Mouse (Mus musculus): ENCODE measurements around the gene Pa2g4. TPM values are rescaled to one million over a fixed set of nuclear protein-coding genes. Genes with fewer than 3 reads are reported as not detected.
A peak's percentile ranks its signal among the peaks of the same experiment; 100 is the strongest.

Gene Pa2g4
- polyA plus RNA-seq, 1 experiment from 2014 or later, result 187 TPM

DNA sequence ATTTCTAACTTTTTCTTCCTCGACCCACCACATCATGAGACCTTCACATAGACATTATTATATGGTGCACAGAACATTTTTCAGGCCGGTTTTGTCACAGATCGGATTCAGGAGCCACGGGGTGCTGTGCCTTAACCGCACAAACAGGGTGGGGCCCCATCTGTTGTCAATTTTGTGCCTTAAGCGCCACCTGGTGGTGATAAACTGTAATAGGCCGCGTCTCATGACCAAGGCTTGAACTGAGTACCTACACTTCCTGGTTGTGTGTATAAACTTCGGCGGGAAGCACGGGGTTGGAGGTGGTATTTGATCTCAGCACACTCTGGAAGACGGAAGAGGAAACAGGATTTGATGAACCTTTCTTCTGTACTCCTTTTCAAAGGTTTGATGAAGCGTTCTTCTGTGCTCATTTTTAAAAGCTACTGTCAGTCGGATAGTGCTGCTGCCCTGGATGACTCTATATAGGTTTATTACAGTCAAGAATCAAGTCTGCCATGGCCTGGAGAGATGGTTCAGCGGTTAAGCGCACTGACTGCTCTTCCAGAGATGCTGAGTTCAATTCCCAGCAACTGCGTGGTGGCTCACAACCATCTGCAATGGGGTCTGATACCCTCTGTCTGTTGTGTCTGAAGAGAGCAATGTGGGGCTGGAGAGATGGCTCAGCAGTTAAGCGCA is 29.4 kb downstream of the Pa2g4 start:
- Histone ChIP-seq H3K9me3 (replicated peaks; ENCODE audit: control insufficient read depth, low read length) (no peaks in the 10 kb centered on the region), H3K9ac (ENCODE audit: low read length) (peak overlapping the region; percentile 9; the same call in 1 of the 2 replicates), H3K27me3 (replicated peaks; ENCODE audit: control insufficient read depth, insufficient read depth, low read length) (no peaks in the 10 kb centered on the region), H3K4me2 (ENCODE audit: low read length) (peak overlapping the region; percentile 32; the same call in 1 of the 2 replicates), H3K27ac (ENCODE audit: low read depth, low read length) (no peak overlapping the region), H3K4me1 (ENCODE audit: control insufficient read depth, insufficient read depth, low read length) (no peaks in the 10 kb centered on the region), H3K4me3 (ENCODE audit: low read depth, low read length) (peak overlapping the region; percentile 5; the same call in 1 of the 2 replicates), H3K36me3 (ENCODE audit: control insufficient read depth, insufficient read depth, low read length) (peaks cover 5% of the 10 kb centered on the region; the same call in 1 of the 2 replicates)
- peak; percentile 92 for DNase-seq (ENCODE audit: low spot score)
- ATAC-seq, result peak; percentile 95
- WGBS, result 15% methylated on average over 18 of the region's 18 CpGs

DNA sequence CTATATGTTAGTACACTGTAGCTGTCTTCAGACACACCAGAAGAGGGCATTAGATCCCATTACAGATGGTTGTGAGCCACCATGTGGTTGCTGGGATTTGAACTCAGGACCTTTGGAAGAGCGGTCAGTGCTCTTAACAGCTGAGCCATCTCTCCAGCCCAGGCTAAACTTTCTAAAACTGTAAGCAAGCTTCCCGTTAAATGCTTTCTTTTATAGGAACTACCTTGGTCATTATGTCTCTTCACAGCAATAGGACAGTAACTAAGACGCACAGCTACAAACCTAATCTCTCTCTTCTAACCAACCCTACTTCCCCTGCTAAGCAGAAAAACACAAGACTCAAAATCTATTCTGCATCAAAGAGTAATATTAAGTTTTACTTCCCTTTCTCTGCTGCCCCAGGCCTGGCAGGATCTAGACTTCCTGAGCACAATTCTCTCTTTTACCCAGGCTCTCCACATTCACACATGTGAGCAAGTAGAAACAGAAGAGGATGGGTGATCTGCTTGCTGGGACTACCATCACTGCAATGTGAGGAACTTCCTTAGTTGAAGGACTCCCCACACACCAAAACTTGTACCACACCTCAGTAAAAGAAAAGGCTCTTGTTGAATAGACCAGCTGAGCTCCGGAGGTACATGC is 30.0 kb downstream of the Pa2g4 start:
- Histone ChIP-seq H3K27me3 (replicated peaks; ENCODE audit: control insufficient read depth, insufficient read depth, low read length) (no peaks in the 10 kb centered on the region), H3K9me3 (replicated peaks; ENCODE audit: control insufficient read depth, low read length) (no peaks in the 10 kb centered on the region), H3K4me3 (ENCODE audit: low read depth, low read length) (peak overlapping the region; percentile 5; the same call in 1 of the 2 replicates), H3K27ac (ENCODE audit: low read depth, low read length) (peak overlapping the region; percentile 30; the same call in 1 of the 2 replicates), H3K4me1 (ENCODE audit: control insufficient read depth, insufficient read depth, low read length) (no peaks in the 10 kb centered on the region), H3K36me3 (ENCODE audit: control insufficient read depth, insufficient read depth, low read length) (no peaks in the 10 kb centered on the region), H3K4me2 (ENCODE audit: low read length) (peak overlapping the region; percentile 32; the same call in 1 of the 2 replicates), H3K9ac (ENCODE audit: low read length) (peak overlapping the region; percentile 9; the same call in 1 of the 2 replicates)
- DNase-seq (ENCODE audit: low spot score) (no peak), ATAC-seq (no peak; the same call in 1 of the 2 replicates)
- WGBS, result 77% methylated on average over 4 of the region's 4 CpGs

DNA sequence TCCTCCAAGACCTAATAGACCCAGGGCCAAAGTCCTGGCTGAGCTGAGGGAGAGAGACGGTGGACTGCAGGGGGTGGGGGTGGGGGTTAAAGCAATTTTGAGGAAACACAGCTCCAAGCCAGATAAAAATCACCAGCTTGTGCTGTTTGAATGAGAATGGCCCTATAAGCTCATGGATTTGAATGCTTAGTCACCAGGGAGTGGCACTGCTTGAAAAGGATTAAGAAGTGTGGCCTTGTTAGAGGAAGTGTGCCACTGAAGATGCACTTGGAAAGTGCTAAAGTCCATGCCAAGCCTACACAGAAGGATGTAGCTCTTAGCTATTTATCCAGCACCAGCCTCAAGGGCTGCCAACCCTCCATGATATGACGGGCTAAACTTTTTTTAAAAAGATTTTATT is 30.6 kb downstream of the Pa2g4 start:
- no peak overlapping the region for H3K4me2 ChIP-seq (ENCODE audit: low read length)
- no peak overlapping the region for H3K27ac ChIP-seq (ENCODE audit: low read depth, low read length)
- no peaks in the 10 kb centered on the region for H3K36me3 ChIP-seq (ENCODE audit: control insufficient read depth, insufficient read depth, low read length)
- no peak overlapping the region for H3K9ac ChIP-seq (ENCODE audit: low read length)
- no peak overlapping the region for H3K4me3 ChIP-seq (ENCODE audit: low read depth, low read length)
- 77% methylated on average over 2 of the region's 2 CpGs for WGBS
- no peaks in the 10 kb centered on the region for H3K9me3 ChIP-seq (replicated peaks; ENCODE audit: control insufficient read depth, low read length)
- ATAC-seq (no peak), DNase-seq (ENCODE audit: low spot score) (no peak)
- H3K27me3 ChIP-seq (replicated peaks; ENCODE audit: control insufficient read depth, insufficient read depth, low read length), result no peaks in the 10 kb centered on the region
- H3K4me1 ChIP-seq (ENCODE audit: control insufficient read depth, insufficient read depth, low read length), result no peaks in the 10 kb centered on the region

DNA sequence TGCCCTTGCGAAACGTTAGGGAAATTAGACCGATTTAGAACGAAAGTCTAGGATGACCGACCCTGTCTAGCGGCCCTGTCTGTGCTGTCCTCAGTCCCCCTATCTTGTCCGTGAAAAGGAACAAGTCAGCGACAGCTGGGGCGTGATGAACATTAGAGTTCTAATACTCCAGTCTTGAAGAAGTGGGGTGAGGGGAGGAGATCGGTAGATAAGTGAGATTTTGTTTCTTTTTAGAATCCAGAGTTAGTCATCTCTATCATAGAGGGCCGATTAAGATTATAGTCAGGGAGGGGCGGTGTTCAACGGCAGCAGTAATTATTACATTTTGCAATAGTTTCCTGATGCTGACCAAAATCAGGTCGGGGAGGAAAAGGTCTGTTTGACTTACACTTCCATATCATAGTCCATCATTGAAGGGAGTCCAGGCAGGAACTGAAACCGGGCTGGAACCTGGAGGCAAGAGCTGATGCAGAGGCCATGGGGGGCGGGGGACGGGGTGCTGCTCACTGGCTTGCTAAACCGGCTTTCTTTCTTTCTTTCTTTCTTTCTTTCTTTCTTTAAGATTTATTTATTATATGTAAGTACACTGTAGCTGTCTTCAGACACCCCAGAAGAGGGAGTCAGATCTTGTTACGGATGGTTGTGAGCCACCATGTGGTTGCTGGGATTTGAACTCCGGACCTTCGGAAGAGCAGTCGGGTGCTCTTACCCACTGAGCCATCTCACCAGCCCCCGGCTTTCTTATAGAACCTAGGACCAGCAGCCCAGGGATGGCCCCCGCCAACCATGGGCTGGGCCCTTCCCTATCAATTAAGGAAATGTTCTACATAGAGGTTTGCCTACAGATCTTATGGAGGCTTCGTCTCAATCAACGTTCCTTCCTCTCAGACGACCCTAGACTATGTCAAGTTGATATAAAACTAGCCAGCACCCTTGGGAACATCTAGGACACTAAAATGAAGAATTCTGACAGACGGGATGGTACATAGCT is 39.1 kb downstream of the Pa2g4 start:
- ATAC-seq, result no peak
- DNase-seq (ENCODE audit: low spot score), result no peak
- Histone ChIP-seq H3K4me2 (ENCODE audit: low read length) (peak overlapping the region; percentile 100), H3K4me3 (ENCODE audit: low read depth, low read length) (peak overlapping the region; percentile 64), H3K36me3 (ENCODE audit: control insufficient read depth, insufficient read depth, low read length) (no peaks in the 10 kb centered on the region), H3K9me3 (replicated peaks; ENCODE audit: control insufficient read depth, low read length) (no peaks in the 10 kb centered on the region), H3K27ac (ENCODE audit: low read depth, low read length) (no peak overlapping the region), H3K27me3 (replicated peaks; ENCODE audit: control insufficient read depth, insufficient read depth, low read length) (0 out of 2 replicates have a peak, but pooled peaks cover 7% of the 10 kb centered on the region), H3K9ac (ENCODE audit: low read length) (peak overlapping the region; percentile 71; the same call in 1 of the 2 replicates), H3K4me1 (ENCODE audit: control insufficient read depth, insufficient read depth, low read length) (peaks cover 7% of the 10 kb centered on the region; the same call in 1 of the 2 replicates)
- 31% methylated on average over 28 of the region's 28 CpGs for WGBS

DNA sequence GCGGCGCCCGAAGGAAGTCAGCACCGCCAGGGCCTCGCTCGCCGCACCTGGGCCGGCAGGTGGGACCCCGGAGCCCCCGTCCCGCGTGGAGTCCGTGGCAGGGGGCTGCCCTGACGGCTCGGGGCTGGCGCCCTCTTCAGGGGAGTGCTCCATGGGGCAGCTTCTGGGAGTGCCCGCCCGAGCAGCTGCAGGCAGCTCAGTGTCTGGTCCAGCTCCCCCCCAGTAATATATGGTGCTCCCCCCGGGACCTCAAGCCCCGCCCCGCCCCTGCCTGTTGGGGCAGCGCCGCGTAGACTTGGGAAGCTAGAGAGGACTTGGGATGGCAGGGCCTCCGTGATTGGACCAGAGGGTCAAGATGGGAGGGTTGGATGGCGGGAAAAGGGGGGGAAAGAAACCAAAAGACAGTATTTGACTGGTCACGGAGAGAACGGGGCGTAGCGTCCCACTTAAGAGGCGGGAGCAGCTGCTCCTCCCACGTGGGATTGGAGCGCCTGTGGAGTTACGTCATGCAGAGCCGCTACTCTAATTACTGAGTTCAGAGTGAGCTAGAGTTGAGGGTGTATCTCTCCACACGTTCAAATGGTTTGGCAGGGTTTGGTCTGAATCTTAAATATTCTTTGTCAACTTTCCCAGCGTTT is 40.0 kb downstream of the Pa2g4 start, which contains the start of gene Esyt1:
Gene Esyt1, minus strand, starts transcription at position 201 of the 638 bp plus-strand sequence.
- H3K27me3 ChIP-seq (replicated peaks; ENCODE audit: control insufficient read depth, insufficient read depth, low read length), result 0 out of 2 replicates have a peak, but pooled peaks cover 7% of the 10 kb centered on the region
- peak within 1 kb of the TSS; percentile 100 for H3K4me2 ChIP-seq (ENCODE audit: low read length)
- ATAC-seq (peak; percentile 95), DNase-seq (ENCODE audit: low spot score) (peak; percentile 97)
- peak within 1 kb of the TSS; percentile 71 for H3K9ac ChIP-seq (ENCODE audit: low read length)
- WGBS, result under 1% methylated on average over 37 of the region's 37 CpGs
- no peaks in the 10 kb centered on the region for H3K36me3 ChIP-seq (ENCODE audit: control insufficient read depth, insufficient read depth, low read length)
- peak within 1 kb of the TSS; percentile 64 for H3K4me3 ChIP-seq (ENCODE audit: low read depth, low read length)
- H3K9me3 ChIP-seq (replicated peaks; ENCODE audit: control insufficient read depth, low read length), result no peaks in the 10 kb centered on the region
- peak within 1 kb of the TSS; percentile 14; the same call in 1 of the 2 replicates for H3K27ac ChIP-seq (ENCODE audit: low read depth, low read length)
- H3K4me1 ChIP-seq (ENCODE audit: control insufficient read depth, insufficient read depth, low read length), result peaks cover 7% of the 10 kb centered on the region; the same call in 1 of the 2 replicates

DNA sequence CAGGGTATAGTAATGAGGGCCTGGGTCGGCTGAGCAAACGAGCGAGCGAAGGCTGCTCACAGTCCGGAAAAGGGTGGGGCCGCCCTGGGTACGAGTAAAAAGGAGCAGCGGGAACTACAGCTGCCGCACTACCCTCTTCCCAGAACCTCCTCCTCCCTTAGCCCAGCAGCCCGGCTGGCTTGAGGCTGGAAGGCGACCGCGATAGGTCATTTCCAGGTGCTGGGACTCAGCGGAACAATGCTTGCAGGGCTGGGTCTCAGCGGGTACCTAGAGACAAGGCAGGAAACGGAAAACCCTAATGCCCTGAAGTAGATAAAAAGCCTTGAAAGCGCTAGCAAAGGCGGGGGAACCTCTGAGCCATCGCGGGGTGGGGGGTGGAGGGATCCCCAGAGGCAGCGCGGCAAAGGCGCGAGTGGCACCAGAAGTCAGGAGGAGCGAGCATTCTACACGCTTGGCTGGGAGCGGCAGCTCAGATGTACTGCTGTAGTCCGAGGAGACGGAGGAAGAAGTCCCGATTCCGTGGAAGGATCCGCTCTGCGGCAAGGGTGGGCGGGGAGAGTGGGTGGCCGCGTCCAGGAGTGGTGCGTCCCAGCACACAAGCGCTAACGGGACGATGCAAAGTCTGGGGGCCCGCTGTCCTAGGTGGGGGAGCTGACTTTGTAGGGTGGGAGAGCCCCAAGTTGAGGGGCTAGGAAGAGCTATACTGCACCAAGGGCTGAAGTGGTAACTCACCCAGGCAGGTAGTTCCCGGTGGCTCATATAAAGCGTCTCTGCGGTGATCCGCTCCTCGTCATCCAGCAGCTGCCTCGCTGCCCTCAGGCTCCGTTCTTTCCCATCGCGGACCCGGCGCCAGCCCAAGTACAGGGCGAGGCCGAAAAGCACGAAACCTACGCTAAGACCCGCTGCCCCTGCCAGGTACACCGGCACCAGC is 40.8 kb downstream of the Pa2g4 start:
- DNase-seq (ENCODE audit: low spot score) (peak; percentile 64), ATAC-seq (peak; percentile 53)
- Histone ChIP-seq H3K4me2 (ENCODE audit: low read length) (peak overlapping the region; percentile 100), H3K9me3 (replicated peaks; ENCODE audit: control insufficient read depth, low read length) (no peaks in the 10 kb centered on the region), H3K9ac (ENCODE audit: low read length) (peak overlapping the region; percentile 71), H3K27ac (ENCODE audit: low read depth, low read length) (peak overlapping the region; percentile 14; the same call in 1 of the 2 replicates), H3K4me1 (ENCODE audit: control insufficient read depth, insufficient read depth, low read length) (peaks cover 7% of the 10 kb centered on the region; the same call in 1 of the 2 replicates), H3K27me3 (replicated peaks; ENCODE audit: control insufficient read depth, insufficient read depth, low read length) (0 out of 2 replicates have a peak, but pooled peaks cover 7% of the 10 kb centered on the region), H3K36me3 (ENCODE audit: control insufficient read depth, insufficient read depth, low read length) (no peaks in the 10 kb centered on the region), H3K4me3 (ENCODE audit: low read depth, low read length) (peak overlapping the region; percentile 64)
- WGBS, result under 1% methylated on average over 58 of the region's 58 CpGs

DNA sequence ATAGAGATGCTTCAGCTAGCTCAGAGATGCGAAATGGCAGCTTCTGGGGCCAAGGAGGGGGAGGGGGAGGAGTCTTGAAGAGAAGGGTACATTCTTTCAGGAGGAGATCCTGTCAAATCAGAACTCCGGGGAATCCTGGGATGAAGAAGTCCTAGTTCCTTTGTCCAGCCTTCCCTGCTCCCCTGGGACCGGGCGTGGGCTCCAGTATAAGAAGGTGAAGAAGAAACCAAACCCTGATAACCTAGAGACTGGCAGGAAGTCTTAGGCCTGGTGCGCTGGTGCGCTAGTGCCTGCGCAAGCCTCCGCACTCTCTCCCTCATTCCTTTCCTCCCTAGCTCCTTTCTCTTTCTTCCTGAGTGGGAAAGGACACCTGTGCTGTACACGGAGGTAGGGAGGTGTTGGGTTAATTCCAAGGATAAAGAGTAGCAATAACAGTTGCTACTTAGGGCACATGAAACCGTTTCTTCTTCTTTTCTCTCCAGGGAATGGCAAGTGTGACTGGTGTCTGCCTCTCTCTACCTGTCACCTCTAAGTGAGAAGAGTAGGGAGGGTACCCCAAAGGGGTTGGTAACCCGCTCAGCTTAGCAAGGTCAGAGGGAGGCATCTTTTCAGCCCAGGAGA is 41.6 kb downstream of the Pa2g4 start:
- no peaks in the 10 kb centered on the region for H3K9me3 ChIP-seq (replicated peaks; ENCODE audit: control insufficient read depth, low read length)
- no peak for DNase-seq (ENCODE audit: low spot score)
- WGBS, result 7% methylated on average over 11 of the region's 11 CpGs
- H3K4me3 ChIP-seq (ENCODE audit: low read depth, low read length), result peak overlapping the region; percentile 64
- H3K36me3 ChIP-seq (ENCODE audit: control insufficient read depth, insufficient read depth, low read length), result no peaks in the 10 kb centered on the region
- H3K9ac ChIP-seq (ENCODE audit: low read length), result peak overlapping the region; percentile 71
- peak overlapping the region; percentile 100 for H3K4me2 ChIP-seq (ENCODE audit: low read length)
- H3K4me1 ChIP-seq (ENCODE audit: control insufficient read depth, insufficient read depth, low read length), result peaks cover 7% of the 10 kb centered on the region; the same call in 1 of the 2 replicates
- ATAC-seq, result no peak
- H3K27me3 ChIP-seq (replicated peaks; ENCODE audit: control insufficient read depth, insufficient read depth, low read length), result 0 out of 2 replicates have a peak, but pooled peaks cover 7% of the 10 kb centered on the region
- H3K27ac ChIP-seq (ENCODE audit: low read depth, low read length), result no peak overlapping the region

Data from forebrain, embryonic 14.5 days (tissue).